Mouse (Mus musculus): ENCODE results near the gene Ttll10. TPM values are rescaled to one million over a fixed set of nuclear protein-coding genes. Genes with fewer than 3 reads are reported as not detected.

Ttll10 gene
- polyA plus RNA-seq, 1 experiment from 2014 or later, result 4.6 TPM

DNA sequence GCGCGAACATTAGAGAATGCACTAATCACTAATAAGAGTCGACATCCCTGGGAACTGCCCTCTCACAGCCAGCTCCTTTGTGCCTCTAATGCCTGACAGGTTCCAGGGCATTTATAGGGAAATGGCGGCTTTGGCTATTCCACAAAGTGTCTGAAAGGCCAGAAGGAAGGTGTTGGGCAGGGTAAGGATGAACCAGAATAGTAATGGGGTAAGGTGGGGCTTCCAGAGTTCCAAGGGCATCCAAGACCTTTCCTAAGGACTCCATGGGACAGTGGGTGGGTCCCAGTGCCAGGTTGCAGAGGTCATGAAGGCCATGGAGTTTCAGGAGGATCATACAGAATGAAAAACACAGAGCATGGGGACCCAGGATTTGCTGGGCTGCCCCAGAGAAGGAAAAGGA lies 24.9 kb downstream of the Ttll10 start:
- Histone ChIP-seq H3K9ac (ENCODE audit: low read length) (no peak overlapping the region), H3K36me3 (ENCODE audit: control insufficient read depth, insufficient read depth, low read length) (peaks cover 3% of the 10 kb centered on the region; the same call in 1 of the 2 replicates), H3K27me3 (ENCODE audit: control insufficient read depth, insufficient read depth, low read length) (peaks cover 6% of the 10 kb centered on the region), H3K4me3 (replicated peaks; ENCODE audit: low read length) (no peak overlapping the region), H3K27ac (ENCODE audit: low read length) (no peak overlapping the region), H3K4me1 (ENCODE audit: control insufficient read depth, insufficient read depth, low read length) (peaks cover 20% of the 10 kb centered on the region), H3K4me2 (ENCODE audit: low read depth, low read length) (no peak overlapping the region), H3K9me3 (replicated peaks; ENCODE audit: control insufficient read depth, low read length) (no peaks in the 10 kb centered on the region)
- no peak for ATAC-seq (ENCODE audit: insufficient read depth, low FRiP score)
- 84% methylated on average over 4 of the region's 4 CpGs for WGBS

- no peak overlapping the region for H3K27ac ChIP-seq (ENCODE audit: low read length)
- no peak for ATAC-seq (ENCODE audit: insufficient read depth, low FRiP score)
- WGBS, result 43% methylated on average over 6 of the region's 6 CpGs
Measured at GRCm38 (mm10) chr4:156033476-156034119, 25.6 kb downstream of the Ttll10 start.

DNA sequence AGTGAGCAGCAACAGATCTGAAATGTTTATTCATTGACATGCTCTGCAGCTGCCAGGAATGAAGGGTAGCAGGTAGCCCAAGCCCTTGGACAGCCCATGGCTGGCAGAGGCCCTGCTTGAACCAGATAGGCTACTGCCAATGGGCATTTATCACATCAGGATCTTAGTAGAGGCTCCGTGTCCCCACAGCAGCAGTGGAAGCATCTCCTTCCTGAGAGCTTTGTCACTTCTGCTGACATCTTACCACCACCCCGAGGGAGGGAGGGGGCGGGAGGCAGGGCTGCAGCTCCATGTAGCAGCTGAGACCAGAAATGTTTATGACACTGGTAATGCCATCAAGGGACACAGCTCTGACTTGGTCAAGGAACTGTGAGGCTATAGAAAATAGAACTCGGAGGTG lies 26.4 kb downstream of the Ttll10 start:
- Histone ChIP-seq H3K9me3 (replicated peaks; ENCODE audit: control insufficient read depth, low read length) (no peaks in the 10 kb centered on the region), H3K9ac (ENCODE audit: low read length) (no peak overlapping the region), H3K27me3 (ENCODE audit: control insufficient read depth, insufficient read depth, low read length) (peaks cover 6% of the 10 kb centered on the region), H3K27ac (ENCODE audit: low read length) (peak overlapping the region; percentile 96), H3K36me3 (ENCODE audit: control insufficient read depth, insufficient read depth, low read length) (peaks cover 5% of the 10 kb centered on the region; the same call in 1 of the 2 replicates), H3K4me1 (ENCODE audit: control insufficient read depth, insufficient read depth, low read length) (peaks cover 20% of the 10 kb centered on the region), H3K4me3 (replicated peaks; ENCODE audit: low read length) (no peak overlapping the region), H3K4me2 (ENCODE audit: low read depth, low read length) (no peak overlapping the region)
- no peak for ATAC-seq (ENCODE audit: insufficient read depth, low FRiP score)
- 73% methylated on average over 4 of the region's 4 CpGs for WGBS

More at GRCm38 (mm10) chr4:156033476-156034119, 25.6 kb downstream of the Ttll10 start:
- H3K36me3 ChIP-seq (ENCODE audit: control insufficient read depth, insufficient read depth, low read length), result peaks cover 5% of the 10 kb centered on the region; the same call in 1 of the 2 replicates
- H3K9ac ChIP-seq (ENCODE audit: low read length), result no peak overlapping the region
- no peaks in the 10 kb centered on the region for H3K9me3 ChIP-seq (replicated peaks; ENCODE audit: control insufficient read depth, low read length)
- H3K4me2 ChIP-seq (ENCODE audit: low read depth, low read length), result no peak overlapping the region
- H3K4me3 ChIP-seq (replicated peaks; ENCODE audit: low read length), result no peak overlapping the region
- peaks cover 20% of the 10 kb centered on the region for H3K4me1 ChIP-seq (ENCODE audit: control insufficient read depth, insufficient read depth, low read length)
- peaks cover 6% of the 10 kb centered on the region for H3K27me3 ChIP-seq (ENCODE audit: control insufficient read depth, insufficient read depth, low read length)

- ATAC-seq (ENCODE audit: insufficient read depth, low FRiP score), result peak; percentile 90
- Histone ChIP-seq H3K4me3 (replicated peaks; ENCODE audit: low read length) (peak overlapping the region; percentile 45), H3K27ac (ENCODE audit: low read length) (peak overlapping the region; percentile 96), H3K27me3 (ENCODE audit: control insufficient read depth, insufficient read depth, low read length) (peaks cover 6% of the 10 kb centered on the region), H3K9ac (ENCODE audit: low read length) (peak overlapping the region; percentile 82), H3K9me3 (replicated peaks; ENCODE audit: control insufficient read depth, low read length) (no peaks in the 10 kb centered on the region), H3K36me3 (ENCODE audit: control insufficient read depth, insufficient read depth, low read length) (peaks cover 5% of the 10 kb centered on the region; the same call in 1 of the 2 replicates), H3K4me2 (ENCODE audit: low read depth, low read length) (peak overlapping the region; percentile 85), H3K4me1 (ENCODE audit: control insufficient read depth, insufficient read depth, low read length) (peaks cover 20% of the 10 kb centered on the region)
- WGBS, result 1% methylated on average over 24 of the region's 24 CpGs
Measured at GRCm38 (mm10) chr4:156031593-156032391, 27.4 kb downstream of the Ttll10 start.

DNA sequence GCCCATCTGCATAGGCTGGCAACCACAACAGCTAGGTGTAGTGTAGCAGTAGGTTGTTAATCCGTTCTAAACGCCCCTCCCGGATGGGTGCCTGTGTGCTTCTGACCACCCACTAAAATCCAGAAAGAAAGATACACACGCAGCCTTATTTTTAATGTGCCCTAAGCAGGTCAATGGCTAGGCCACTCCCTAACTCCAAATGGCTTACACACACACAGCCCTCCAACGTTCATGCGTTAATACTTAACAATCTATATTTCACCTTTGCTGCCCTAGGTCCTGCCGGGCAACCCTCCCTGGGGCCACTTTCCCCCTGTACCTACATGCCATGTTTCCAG lies 28.0 kb downstream of the Ttll10 start:
- WGBS, result 3% methylated on average over 7 of the region's 7 CpGs
- peak; percentile 46 for ATAC-seq (ENCODE audit: insufficient read depth, low FRiP score)

GRCm38 (mm10) chr4:156030651-156031118 lies 28.5 kb downstream of the Ttll10 start:
- peak overlapping the region; percentile 45 for H3K4me3 ChIP-seq (replicated peaks; ENCODE audit: low read length)
- H3K4me2 ChIP-seq (ENCODE audit: low read depth, low read length), result peak overlapping the region; percentile 85
- no peak for ATAC-seq (ENCODE audit: insufficient read depth, low FRiP score)
- peaks cover 29% of the 10 kb centered on the region for H3K4me1 ChIP-seq (ENCODE audit: control insufficient read depth, insufficient read depth, low read length)
- H3K9ac ChIP-seq (ENCODE audit: low read length), result peak overlapping the region; percentile 82
- no peaks in the 10 kb centered on the region for H3K9me3 ChIP-seq (replicated peaks; ENCODE audit: control insufficient read depth, low read length)
- peaks cover 6% of the 10 kb centered on the region for H3K27me3 ChIP-seq (ENCODE audit: control insufficient read depth, insufficient read depth, low read length)
- peak overlapping the region; percentile 96; the same call in 1 of the 2 replicates for H3K27ac ChIP-seq (ENCODE audit: low read length)
- 43% methylated on average over 9 of the region's 9 CpGs for WGBS
- peaks cover 5% of the 10 kb centered on the region; the same call in 1 of the 2 replicates for H3K36me3 ChIP-seq (ENCODE audit: control insufficient read depth, insufficient read depth, low read length)

More for the DNA sequence above, 28.0 kb downstream of the Ttll10 start:
- H3K36me3 ChIP-seq (ENCODE audit: control insufficient read depth, insufficient read depth, low read length), result peaks cover 5% of the 10 kb centered on the region; the same call in 1 of the 2 replicates
- peak overlapping the region; percentile 96 for H3K27ac ChIP-seq (ENCODE audit: low read length)
- H3K4me3 ChIP-seq (replicated peaks; ENCODE audit: low read length), result peak overlapping the region; percentile 45
- H3K9me3 ChIP-seq (replicated peaks; ENCODE audit: control insufficient read depth, low read length), result no peaks in the 10 kb centered on the region
- peak overlapping the region; percentile 82 for H3K9ac ChIP-seq (ENCODE audit: low read length)
- H3K27me3 ChIP-seq (ENCODE audit: control insufficient read depth, insufficient read depth, low read length), result peaks cover 6% of the 10 kb centered on the region
- peak overlapping the region; percentile 85 for H3K4me2 ChIP-seq (ENCODE audit: low read depth, low read length)
- peaks cover 24% of the 10 kb centered on the region for H3K4me1 ChIP-seq (ENCODE audit: control insufficient read depth, insufficient read depth, low read length)

GRCm38 (mm10) chr4:156028580-156028979 lies 30.6 kb downstream of the Ttll10 start:
- H3K9me3 ChIP-seq (replicated peaks; ENCODE audit: control insufficient read depth, low read length), result no peaks in the 10 kb centered on the region
- ATAC-seq (ENCODE audit: insufficient read depth, low FRiP score), result no peak
- 88% methylated on average over 7 of the region's 7 CpGs for WGBS
- H3K27ac ChIP-seq (ENCODE audit: low read length), result no peak overlapping the region
- H3K9ac ChIP-seq (ENCODE audit: low read length), result no peak overlapping the region
- no peak overlapping the region for H3K4me2 ChIP-seq (ENCODE audit: low read depth, low read length)
- H3K4me3 ChIP-seq (replicated peaks; ENCODE audit: low read length), result no peak overlapping the region
- H3K36me3 ChIP-seq (ENCODE audit: control insufficient read depth, insufficient read depth, low read length), result peaks cover 5% of the 10 kb centered on the region; the same call in 1 of the 2 replicates
- no peaks in the 10 kb centered on the region for H3K27me3 ChIP-seq (ENCODE audit: control insufficient read depth, insufficient read depth, low read length)
- H3K4me1 ChIP-seq (ENCODE audit: control insufficient read depth, insufficient read depth, low read length), result peaks cover 31% of the 10 kb centered on the region

- 28% methylated on average over 4 of the region's 4 CpGs for WGBS
- Histone ChIP-seq H3K9me3 (replicated peaks; ENCODE audit: control insufficient read depth, low read length) (no peaks in the 10 kb centered on the region), H3K36me3 (ENCODE audit: control insufficient read depth, insufficient read depth, low read length) (peaks cover 5% of the 10 kb centered on the region; the same call in 1 of the 2 replicates), H3K4me3 (replicated peaks; ENCODE audit: low read length) (no peak within 1 kb of the TSS), H3K27me3 (ENCODE audit: control insufficient read depth, insufficient read depth, low read length) (no peaks in the 10 kb centered on the region), H3K4me2 (ENCODE audit: low read depth, low read length) (no peak within 1 kb of the TSS), H3K27ac (ENCODE audit: low read length) (peak within 1 kb of the TSS; percentile 39; the same call in 1 of the 2 replicates), H3K4me1 (ENCODE audit: control insufficient read depth, insufficient read depth, low read length) (peaks cover 18% of the 10 kb centered on the region), H3K9ac (ENCODE audit: low read length) (peak within 1 kb of the TSS; percentile 16)
- ATAC-seq (ENCODE audit: insufficient read depth, low FRiP score), result peak; percentile 60; the same call in 1 of the 2 replicates
Measured at GRCm38 (mm10) chr4:156026013-156026412, 33.2 kb downstream of the Ttll10 start, which contains the start of gene Tnfrsf18. Gene Tnfrsf18 (plus strand): TSS chr4:156026164.

GRCm38 (mm10) chr4:156024184-156024583 lies 35.0 kb downstream of the Ttll10 start:
- ATAC-seq (ENCODE audit: insufficient read depth, low FRiP score), result no peak
- WGBS, result 87% methylated on average over 7 of the region's 7 CpGs
- H3K4me3 ChIP-seq (replicated peaks; ENCODE audit: low read length), result no peak overlapping the region
- H3K4me2 ChIP-seq (ENCODE audit: low read depth, low read length), result no peak overlapping the region
- peaks cover 12% of the 10 kb centered on the region; the same call in 1 of the 2 replicates for H3K4me1 ChIP-seq (ENCODE audit: control insufficient read depth, insufficient read depth, low read length)
- H3K27ac ChIP-seq (ENCODE audit: low read length), result no peak overlapping the region
- no peak overlapping the region for H3K9ac ChIP-seq (ENCODE audit: low read length)
- no peaks in the 10 kb centered on the region for H3K27me3 ChIP-seq (ENCODE audit: control insufficient read depth, insufficient read depth, low read length)
- peaks cover under 1% of the 10 kb centered on the region; the same call in 1 of the 2 replicates for H3K36me3 ChIP-seq (ENCODE audit: control insufficient read depth, insufficient read depth, low read length)
- H3K9me3 ChIP-seq (replicated peaks; ENCODE audit: control insufficient read depth, low read length), result no peaks in the 10 kb centered on the region
